Mouse (Mus musculus): ENCODE results near the gene Glo1.

Glo1 gene

GRCm38 (mm10) chr17:30612075-30612859 lies 14.4 kb downstream of the Glo1 start:
- peak; percentile 97 for DNase-seq (ENCODE audit: low spot score)

GRCm38 (mm10) chr17:30611221-30612074 lies 15.2 kb downstream of the Glo1 start:
- DNase-seq (ENCODE audit: low spot score) = no peak

- DNase-seq (ENCODE audit: low spot score) = no peak
Observed at GRCm38 (mm10) chr17:30610739-30611138, 15.9 kb downstream of the Glo1 start.

GRCm38 (mm10) chr17:30609980-30610307 lies 16.7 kb downstream of the Glo1 start:
- DNase-seq (ENCODE audit: low spot score) = no peak

- no peak for DNase-seq (ENCODE audit: low spot score)
Observed at GRCm38 (mm10) chr17:30609305-30609979, 17.2 kb downstream of the Glo1 start.

- DNase-seq (ENCODE audit: low spot score) = no peak
Observed at GRCm38 (mm10) chr17:30607909-30608495, 18.7 kb downstream of the Glo1 start.

GRCm38 (mm10) chr17:30607330-30607729 lies 19.3 kb downstream of the Glo1 start:
- DNase-seq (ENCODE audit: low spot score) = no peak

GRCm38 (mm10) chr17:30606634-30607081 lies 20.0 kb downstream of the Glo1 start:
- DNase-seq (ENCODE audit: low spot score) = no peak

- DNase-seq (ENCODE audit: low spot score) = no peak
Observed at GRCm38 (mm10) chr17:30606206-30606605, 20.5 kb downstream of the Glo1 start.

- no peak for DNase-seq (ENCODE audit: low spot score)
Observed at GRCm38 (mm10) chr17:30605001-30605400, 21.7 kb downstream of the Glo1 start.

- no peak for DNase-seq (ENCODE audit: low spot score)
Observed at GRCm38 (mm10) chr17:30604296-30604695, 22.4 kb downstream of the Glo1 start.

GRCm38 (mm10) chr17:30602175-30602574 lies 24.5 kb downstream of the Glo1 start:
- DNase-seq (ENCODE audit: low spot score) = no peak

GRCm38 (mm10) chr17:30598300-30598699 lies 28.4 kb downstream of the Glo1 start:
- DNase-seq (ENCODE audit: low spot score) = no peak

GRCm38 (mm10) chr17:30597786-30598185 lies 28.9 kb downstream of the Glo1 start:
- DNase-seq (ENCODE audit: low spot score) = no peak

- DNase-seq (ENCODE audit: low spot score) = peak; percentile 29
Observed at GRCm38 (mm10) chr17:30594846-30595245, 31.8 kb downstream of the Glo1 start.

- DNase-seq (ENCODE audit: low spot score) = peak; percentile 20
Observed at GRCm38 (mm10) chr17:30594407-30594806, 32.3 kb downstream of the Glo1 start.

- peak; percentile 80 for DNase-seq (ENCODE audit: low spot score)
Observed at GRCm38 (mm10) chr17:30590417-30591198, 36.1 kb downstream of the Glo1 start.

GRCm38 (mm10) chr17:30583258-30584001 lies 43.2 kb downstream of the Glo1 start:
- no peak for DNase-seq (ENCODE audit: low spot score)

- DNase-seq (ENCODE audit: low spot score) = no peak
Observed at GRCm38 (mm10) chr17:30582313-30582712, 44.4 kb downstream of the Glo1 start.

GRCm38 (mm10) chr17:30581201-30581600 lies 45.5 kb downstream of the Glo1 start:
- DNase-seq (ENCODE audit: low spot score) = no peak

GRCm38 (mm10) chr17:30580781-30581180 lies 45.9 kb downstream of the Glo1 start:
- DNase-seq (ENCODE audit: low spot score) = no peak
